ENCODE assay signal across 24 mouse cellular contexts in genomic region chr17:47467659-47468058, GRCm38 (mm10). TPM values are rescaled to one million over a fixed set of nuclear protein-coding genes. Genes with fewer than 3 reads are reported as not detected.
A peak's percentile ranks its signal among the peaks of the same experiment; 100 is the strongest.
DNase-seq lines count a peak whose midpoint lies in the region; ATAC-seq lines count a peak whose summit lies in the region.
"Had no signal": no experiment of that assay in that cellular context is flagged by ENCODE, and none has a peak within 500 bp of the region (broad histone marks: within the 10 kb centered on the region; RNA-seq: fewer than 3 reads in every experiment).

No protein-coding gene starts in this region.

- no peak for DNase-seq in heart, embryonic 10.5 days (ENCODE audit: low spot score)
- DNase-seq in heart, adult 9 months (ENCODE audit: low spot score in 2 of 2): no peak
- no peak for DNase-seq in intestine, embryonic 14.5 days (ENCODE audit: low spot score)
- no peak for DNase-seq in neural tube, embryonic 10.5 days (ENCODE audit: extremely low spot score, low spot score)
- no peak for DNase-seq in left cerebral cortex, postnatal 10 days (ENCODE audit: extremely low spot score in 1 of 2, low spot score in 2 of 2)
- DNase-seq: adrenal gland, postnatal 36 days; cerebellum, postnatal 10 days; heart, adult 18-20 months; kidney, adult 8-10 months; kidney, postnatal 36 days; layer of hippocampus, adult 9-11 months; lung, embryonic 14.5 days; lung, postnatal 4 days; right cerebral cortex, adult 18-20 months; thymus, adult 18-20 months had no signal

- no peak for ATAC-seq in intestine, embryonic 14.5 days (replicated peaks; ENCODE audit: low FRiP score, low TSS enrichment, low read depth)
- ATAC-seq in intestine, embryonic 15.5 days: no peak
- no peak for ATAC-seq in neural tube, embryonic 12.5 days (ENCODE audit: low FRiP score, low read depth)

- peaks cover 73% of the 10 kb centered on the region for H3K27me3 ChIP-seq in heart, embryonic 10.5 days (ENCODE audit: insufficient read depth, poor library complexity, severe bottlenecking)
- peaks cover 17% of the 10 kb centered on the region for H3K27me3 ChIP-seq in intestine, embryonic 14.5 days (replicated peaks; ENCODE audit: control insufficient read depth, insufficient read depth, low read length)
- 0 out of 2 replicates have a peak, but pooled peaks cover 3% of the 10 kb centered on the region for H3K27me3 ChIP-seq in intestine, embryonic 15.5 days (replicated peaks)
- peaks cover 46% of the 10 kb centered on the region for H3K27me3 ChIP-seq in neural tube, embryonic 12.5 days (replicated peaks)

- H3K9me3 ChIP-seq in heart, embryonic 10.5 days: no peaks in the 10 kb centered on the region
- no peaks in the 10 kb centered on the region for H3K9me3 ChIP-seq in intestine, embryonic 14.5 days (ENCODE audit: control insufficient read depth, low read length)
- no peaks in the 10 kb centered on the region for H3K9me3 ChIP-seq in intestine, embryonic 15.5 days
- H3K9me3 ChIP-seq in neural tube, embryonic 12.5 days: no peaks in the 10 kb centered on the region
- H3K9me3 ChIP-seq: G1E; hindbrain, embryonic 15.5 days; midbrain, embryonic 12.5 days had no signal

- peaks cover 72% of the 10 kb centered on the region for H3K4me1 ChIP-seq in heart, embryonic 10.5 days
- peaks cover 32% of the 10 kb centered on the region for H3K4me1 ChIP-seq in intestine, embryonic 14.5 days (replicated peaks; ENCODE audit: control insufficient read depth, insufficient read depth, low read length)
- peaks cover 50% of the 10 kb centered on the region for H3K4me1 ChIP-seq in intestine, embryonic 15.5 days (replicated peaks)
- H3K4me1 ChIP-seq in neural tube, embryonic 12.5 days: peaks cover under 1% of the 10 kb centered on the region; the same call in 1 of the 2 replicates
- H3K4me1 ChIP-seq: hindbrain, embryonic 15.5 days had no signal

- peak overlapping the region; percentile 41; the same call in 1 of the 2 replicates for H3K4me2 ChIP-seq in intestine, embryonic 14.5 days (ENCODE audit: low read length)
- no peak overlapping the region for H3K4me2 ChIP-seq in intestine, embryonic 15.5 days (replicated peaks)
- peak overlapping the region; percentile 46; the same call in 1 of the 2 replicates for H3K4me2 ChIP-seq in neural tube, embryonic 12.5 days (replicated peaks)

- peaks cover 10% of the 10 kb centered on the region for H3K36me3 ChIP-seq in heart, embryonic 10.5 days
- H3K36me3 ChIP-seq in intestine, embryonic 14.5 days (ENCODE audit: control insufficient read depth, insufficient read depth, low read length): no peaks in the 10 kb centered on the region
- no peaks in the 10 kb centered on the region for H3K36me3 ChIP-seq in intestine, embryonic 15.5 days
- H3K36me3 ChIP-seq in neural tube, embryonic 12.5 days: no peaks in the 10 kb centered on the region
- H3K36me3 ChIP-seq: G1E; hindbrain, embryonic 15.5 days; midbrain, embryonic 12.5 days had no signal

- no peak overlapping the region for H3K9ac ChIP-seq in intestine, embryonic 14.5 days (ENCODE audit: low read length)
- no peak overlapping the region for H3K9ac ChIP-seq in intestine, embryonic 15.5 days
- H3K9ac ChIP-seq in neural tube, embryonic 12.5 days: no peak overlapping the region
- H3K9ac ChIP-seq: hindbrain, embryonic 15.5 days; midbrain, embryonic 12.5 days had no signal

- no peak overlapping the region; the same call in 1 of the 2 replicates for H3K27ac ChIP-seq in heart, embryonic 10.5 days
- H3K27ac ChIP-seq in intestine, embryonic 14.5 days (ENCODE audit: low read depth): no peak overlapping the region
- no peak overlapping the region for H3K27ac ChIP-seq in intestine, embryonic 15.5 days
- H3K27ac ChIP-seq in neural tube, embryonic 12.5 days: no peak overlapping the region
- H3K27ac ChIP-seq: hindbrain, embryonic 15.5 days; midbrain, embryonic 12.5 days had no signal

- 61% methylated on average over 11 of the region's 11 CpGs for WGBS in heart, embryonic 10.5 days
- 75% methylated on average over 11 of the region's 11 CpGs for WGBS in intestine, embryonic 14.5 days
- WGBS in intestine, embryonic 15.5 days: 75% methylated on average over 11 of the region's 11 CpGs
- 60% methylated on average over 11 of the region's 11 CpGs for WGBS in neural tube, embryonic 12.5 days

- intact Hi-C loops in left cerebral cortex, postnatal 10 days (cut with DNase I): no loop called here

- peak overlapping the region; percentile 55 for H3K4me3 ChIP-seq in heart, embryonic 10.5 days
- H3K4me3 ChIP-seq in intestine, embryonic 14.5 days (ENCODE audit: low read depth, low read length): no peak overlapping the region
- H3K4me3 ChIP-seq in intestine, embryonic 15.5 days (replicated peaks): no peak overlapping the region
- H3K4me3 ChIP-seq in neural tube, embryonic 12.5 days: peak overlapping the region; percentile 17; the same call in 1 of the 2 replicates

RNA-seq across cellular contexts. Expression of gene 1700001C19Rik, which starts 30.5 kb away (rescaled TPM):
- polyA plus RNA-seq in heart, embryonic 10.5 days (2016; fragmentation: Nextera tagmentation; extraction: Ambion mirVana): 0.63 and 1.3 TPM in 2 replicates
- polyA plus RNA-seq in intestine, embryonic 14.5 days (2014; fragmentation: Nextera tagmentation; extraction: Ambion mirVana): 0.22 and 0.24 TPM in 2 replicates
- polyA plus RNA-seq in intestine, embryonic 15.5 days (2015; fragmentation: Nextera tagmentation; extraction: Ambion mirVana): 0.28 and 0.38 TPM in 2 replicates
- 0.37 and 0.68 TPM in 2 replicates for polyA plus RNA-seq in neural tube, embryonic 12.5 days (2016; fragmentation: Nextera tagmentation; extraction: Ambion mirVana)
- not detected for total RNA-seq in left cerebral cortex, postnatal 10 days (2021)
- total RNA-seq: adrenal gland, postnatal 36 days; G1E; gastrocnemius, adult 8-10 months; heart, adult 18-20 months; left cerebral cortex, adult 8-10 months had no signal
- polyA plus RNA-seq: C2C12; G1E; small intestine, adult 2 months had no signal

RNA-seq across cellular contexts. Expression of gene AI661453, which starts 31.2 kb away (rescaled TPM):
- 0.99 and 1.1 TPM in 2 replicates for polyA plus RNA-seq in heart, embryonic 10.5 days (2016; fragmentation: Nextera tagmentation; extraction: Ambion mirVana)
- polyA plus RNA-seq in intestine, embryonic 14.5 days (2014; fragmentation: Nextera tagmentation; extraction: Ambion mirVana): 3.4 and 4.4 TPM in 2 replicates
- polyA plus RNA-seq in intestine, embryonic 15.5 days (2015; fragmentation: Nextera tagmentation; extraction: Ambion mirVana): 3.1 and 3.7 TPM in 2 replicates
- 0.14 and 0.32 TPM in 2 replicates for polyA plus RNA-seq in neural tube, embryonic 12.5 days (2016; fragmentation: Nextera tagmentation; extraction: Ambion mirVana)
- under 1 TPM; 0.30 to 0.61 TPM for total RNA-seq in left cerebral cortex, postnatal 10 days (2021)

RNA-seq across cellular contexts. Expression of gene Taf8, which starts 34.4 kb away (rescaled TPM):
- polyA plus RNA-seq in heart, embryonic 10.5 days (2016; fragmentation: Nextera tagmentation; extraction: Ambion mirVana): 23.0 and 28.5 TPM in 2 replicates
- polyA plus RNA-seq in intestine, embryonic 14.5 days (2014; fragmentation: Nextera tagmentation; extraction: Ambion mirVana): 21.5 and 25.0 TPM in 2 replicates
- 20.4 and 21.9 TPM in 2 replicates for polyA plus RNA-seq in intestine, embryonic 15.5 days (2015; fragmentation: Nextera tagmentation; extraction: Ambion mirVana)
- polyA plus RNA-seq in neural tube, embryonic 12.5 days (2016; fragmentation: Nextera tagmentation; extraction: Ambion mirVana): 28.7 and 30.3 TPM in 2 replicates
- 10 to 100 TPM; 13.8 to 14.3 TPM for total RNA-seq in left cerebral cortex, postnatal 10 days (2021)

RNA-seq across cellular contexts. Expression of gene Ccnd3, which starts 37.2 kb away (rescaled TPM):
- polyA plus RNA-seq in heart, embryonic 10.5 days (2016; fragmentation: Nextera tagmentation; extraction: Ambion mirVana): 552 and 644 TPM in 2 replicates
- polyA plus RNA-seq in intestine, embryonic 14.5 days (2014; fragmentation: Nextera tagmentation; extraction: Ambion mirVana): 450 and 457 TPM in 2 replicates
- 394 and 407 TPM in 2 replicates for polyA plus RNA-seq in intestine, embryonic 15.5 days (2015; fragmentation: Nextera tagmentation; extraction: Ambion mirVana)
- 146 and 152 TPM in 2 replicates for polyA plus RNA-seq in neural tube, embryonic 12.5 days (2016; fragmentation: Nextera tagmentation; extraction: Ambion mirVana)
- total RNA-seq in left cerebral cortex, postnatal 10 days (2021): 10 to 100 TPM; 24.5 to 26.7 TPM

Comparison
In these comparisons a context has a peak if more than half of its experiments do, and no peak if none do; other contexts are left out.
1. H3K4me3 ChIP-seq: peak in heart, embryonic 10.5 days (single experiment) and neural tube, embryonic 12.5 days (single experiment); none in intestine, embryonic 14.5 days (single experiment) and intestine, embryonic 15.5 days (single experiment).